In genomic region chr7:79386422-79387133, GRCm38 (mm10) we compare ENCODE assay signal across 12 mouse cellular contexts. TPM values are rescaled to one million over a fixed set of nuclear protein-coding genes. Genes with fewer than 3 reads are reported as not detected.
A peak's percentile ranks its signal among the peaks of the same experiment; 100 is the strongest.
DNase-seq lines count a peak whose midpoint lies in the region; ATAC-seq lines count a peak whose summit lies in the region.
"Had no signal": no experiment of that assay in that cellular context is flagged by ENCODE, and none has a peak within 500 bp of the region (broad histone marks: within the 10 kb centered on the region; RNA-seq: fewer than 3 reads in every experiment).

Gene Rlbp1, minus strand, starts transcription at chr7:79387048.

- H3K9ac ChIP-seq in neural tube, embryonic 12.5 days = no peak within 1 kb of the TSS
- peak within 1 kb of the TSS; percentile 47 for H3K9ac ChIP-seq in forebrain, embryonic 16.5 days (replicated peaks; ENCODE audit: low read depth, low read length)

- H3K36me3 ChIP-seq in neural tube, embryonic 12.5 days = no peaks in the 10 kb centered on the region
- H3K36me3 ChIP-seq in forebrain, embryonic 16.5 days (ENCODE audit: control insufficient read depth, insufficient read depth) = no peaks in the 10 kb centered on the region
- no peaks in the 10 kb centered on the region for H3K36me3 ChIP-seq in limb, embryonic 10.5 days

- H3K4me1 ChIP-seq in neural tube, embryonic 12.5 days = peaks cover 13% of the 10 kb centered on the region
- H3K4me1 ChIP-seq in forebrain, embryonic 16.5 days (replicated peaks; ENCODE audit: control insufficient read depth, insufficient read depth, low read length) = peaks cover 11% of the 10 kb centered on the region
- peaks cover 24% of the 10 kb centered on the region for H3K4me1 ChIP-seq in limb, embryonic 10.5 days

- 0 out of 2 replicates have a peak, but pooled peaks have one; percentile 42 for ATAC-seq in neural tube, embryonic 12.5 days (ENCODE audit: low FRiP score, low read depth)
- ATAC-seq in forebrain, embryonic 16.5 days = peak; percentile 89
- ATAC-seq in CD4-positive, CD25-positive, alpha-beta regulatory T cell, adult 4 months = no peak

- H3K27me3 ChIP-seq in neural tube, embryonic 12.5 days (replicated peaks) = no peaks in the 10 kb centered on the region
- no peaks in the 10 kb centered on the region for H3K27me3 ChIP-seq in forebrain, embryonic 16.5 days (replicated peaks; ENCODE audit: control insufficient read depth, insufficient read depth, low read length)
- H3K27me3 ChIP-seq in limb, embryonic 10.5 days (ENCODE audit: low read depth, poor library complexity, severe bottlenecking) = no peaks in the 10 kb centered on the region

- H3K4me2 ChIP-seq in neural tube, embryonic 12.5 days (replicated peaks) = no peak within 1 kb of the TSS
- peak within 1 kb of the TSS; percentile 47 for H3K4me2 ChIP-seq in forebrain, embryonic 16.5 days (ENCODE audit: low read length)

- DNase-seq in neural tube, embryonic 10.5 days (ENCODE audit: extremely low spot score, low spot score) = no peak
- no peak for DNase-seq in limb, embryonic 10.5 days (ENCODE audit: low spot score)
- DNase-seq in right cerebral cortex, postnatal 25 days = peak; percentile 10
- no peak for DNase-seq in embryo, embryonic 11 days
- no peak for DNase-seq in thymus, postnatal 10 days (ENCODE audit: low spot score in 2 of 2)
- DNase-seq: heart, adult 2 months; kidney, adult 9 months; lung, postnatal 4 days had no signal

- H3K27ac ChIP-seq in neural tube, embryonic 12.5 days = no peak within 1 kb of the TSS
- peak within 1 kb of the TSS; percentile 81 for H3K27ac ChIP-seq in forebrain, embryonic 16.5 days (ENCODE audit: low read length)
- peak within 1 kb of the TSS; percentile 51; the same call in 1 of the 2 replicates for H3K27ac ChIP-seq in limb, embryonic 10.5 days
- H3K27ac ChIP-seq: heart, adult 2 months had no signal

- H3K9me3 ChIP-seq in neural tube, embryonic 12.5 days = no peaks in the 10 kb centered on the region
- H3K9me3 ChIP-seq in forebrain, embryonic 16.5 days (ENCODE audit: control insufficient read depth, low read length) = no peaks in the 10 kb centered on the region
- no peaks in the 10 kb centered on the region for H3K9me3 ChIP-seq in limb, embryonic 10.5 days (replicated peaks)

- 68% methylated on average over 16 of the region's 16 CpGs for WGBS in neural tube, embryonic 12.5 days
- WGBS in forebrain, embryonic 16.5 days = 24% methylated on average over 16 of the region's 16 CpGs
- WGBS in limb, embryonic 10.5 days = 72% methylated on average over 16 of the region's 16 CpGs

- H3K4me3 ChIP-seq in neural tube, embryonic 12.5 days = no peak within 1 kb of the TSS
- H3K4me3 ChIP-seq in forebrain, embryonic 16.5 days (replicated peaks; ENCODE audit: low read length) = peak within 1 kb of the TSS; percentile 37
- no peak within 1 kb of the TSS for H3K4me3 ChIP-seq in limb, embryonic 10.5 days
- H3K4me3 ChIP-seq: heart, adult 2 months had no signal

RNA-seq across cellular contexts. Expression of gene Rlbp1, which starts in this region (rescaled TPM):
- 4.7 and 5.0 TPM in 2 replicates for polyA plus RNA-seq in neural tube, embryonic 12.5 days (2016; fragmentation: Nextera tagmentation; extraction: Ambion mirVana)
- 71.6 and 94.9 TPM in 2 replicates for polyA plus RNA-seq in forebrain, embryonic 16.5 days (2015; fragmentation: Nextera tagmentation; extraction: Ambion mirVana)
- polyA plus RNA-seq in limb, embryonic 10.5 days (2016; fragmentation: Nextera tagmentation; extraction: Ambion mirVana) = 0.21 and 0.33 TPM in 2 replicates
- not detected for polyA plus RNA-seq in CD4-positive, CD25-positive, alpha-beta regulatory T cell, adult 4 months (2017; shearing (Covaris generic))
- polyA plus RNA-seq: heart, adult 2 months; small intestine, adult 2 months had no signal

Comparison
In these comparisons a context has a peak if more than half of its experiments do, and no peak if none do; other contexts are left out.
1. RNA of gene Rlbp1 (polyA plus RNA-seq): 71.6 to 94.9 TPM in forebrain, embryonic 16.5 days; 4.7 to 5.0 TPM in neural tube, embryonic 12.5 days, 0.21 to 0.33 TPM in limb, embryonic 10.5 days and not detected in CD4-positive, CD25-positive, alpha-beta regulatory T cell, adult 4 months; every median in the first group is over 10 times any median in the second.